Mouse (Mus musculus): Measurements from ENCODE around the gene Adrm1.

- TF ChIP-seq POLR2A (IDR thresholded peaks at IDR 0.05; ENCODE audit: control insufficient read depth, low read depth, low read length): no peak
- TF ChIP-seq CTCF (IDR thresholded peaks at IDR 0.05; ENCODE audit: control insufficient read depth, insufficient read depth, insufficient replicate concordance, low read depth, low read length): no peak
These were observed 13.4 kb downstream of the Adrm1 start for GRCm38 (mm10) chr2:180184752-180185109.

All from testis, adult 2 months (tissue).